Mouse (Mus musculus) spleen, adult 2 months (tissue): ENCODE data around the gene Pik3ca.

ENCODE experiments used
- CTCF ChIP-seq: fragments of 200-500 bp; IDR thresholded peaks from 2 replicates; pipeline ENCODE4 v1.5.1; 2011; ENCODE audit warnings: mild to moderate bottlenecking, inconsistent platforms; ENCODE audit not compliant: insufficient read depth, insufficient read length, insufficient replicate concordance; ENCODE audit errors: extremely low read depth
- POLR2A ChIP-seq: fragments of 200-500 bp; IDR thresholded peaks from 2 replicates; pipeline ENCODE4 v1.6.1; 2011; ENCODE audit warnings: low read depth, low read length, inconsistent platforms

DNA sequence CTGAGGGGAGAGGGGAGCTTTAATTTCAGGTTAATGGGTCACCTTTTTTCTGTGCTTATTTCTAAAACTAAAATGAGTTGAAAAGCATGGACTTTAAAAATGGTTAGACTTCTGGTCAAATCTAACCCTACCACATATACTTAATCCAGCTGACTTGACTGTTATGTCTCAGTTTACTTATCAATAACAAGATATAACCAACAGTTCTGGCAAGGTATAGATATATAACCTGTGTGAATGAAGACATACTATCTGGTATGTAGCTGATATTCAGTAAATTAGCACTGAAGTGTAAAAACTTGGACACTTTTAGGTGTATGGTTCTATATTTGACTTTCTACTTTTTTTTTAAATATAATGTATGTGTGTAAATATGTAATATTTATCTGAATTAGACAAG lies 116.1 kb downstream of the Pik3ca start:
- TF ChIP-seq CTCF (no peak), POLR2A (no peak)
